In genomic region chr4:147275021-147275772, GRCm38 (mm10) we compare ENCODE assay signal across 8 mouse cellular contexts. TPM values are rescaled to one million over a fixed set of nuclear protein-coding genes. Genes with fewer than 3 reads are reported as not detected.
DNase-seq lines count a peak whose midpoint lies in the region; ATAC-seq and TF ChIP-seq lines count a peak whose summit lies in the region.
"Not testable (repeated sequence)": the region's sequence is repeated elsewhere in the genome, so short reads cannot be mapped to it uniquely, and the experiment has no call there.

No protein-coding gene starts in this region.

- peak; percentile 22; the same call in 1 of the 2 replicates for ATAC-seq in G1E (ENCODE audit: extremely low read depth, insufficient number of reproducible peaks, low FRiP score, poor library complexity, severe bottlenecking)
- ATAC-seq in embryonic facial prominence, embryonic 12.5 days (ENCODE audit: insufficient number of reproducible peaks, insufficient read depth, low FRiP score, low TSS enrichment), result 0 out of 2 replicates have a peak, but pooled peaks have one; percentile 69
- ATAC-seq in granulocyte monocyte progenitor cell, adult 5-6 weeks (replicated peaks; ENCODE audit: poor library complexity, severe bottlenecking), result peak; percentile 68
- ATAC-seq in hindbrain, embryonic 14.5 days (ENCODE audit: low FRiP score), result peak; percentile 68; the same call in 1 of the 2 replicates
- ATAC-seq in lung, embryonic 14.5 days (ENCODE audit: insufficient read depth), result not testable (repeated sequence)

- WGBS in embryonic facial prominence, embryonic 12.5 days, result 36% methylated on average over 57 of the region's 58 CpGs
- 42% methylated on average over 53 of the region's 58 CpGs for WGBS in hindbrain, embryonic 14.5 days
- WGBS in lung, embryonic 14.5 days, result 37% methylated on average over 53 of the region's 58 CpGs

- not testable (repeated sequence) for H3K27ac ChIP-seq in embryonic facial prominence, embryonic 12.5 days; hindbrain, embryonic 14.5 days; lung, embryonic 14.5 days (ENCODE audit: low read depth)

- not testable (repeated sequence) for H3K36me3 ChIP-seq in G1E (replicated peaks); embryonic facial prominence, embryonic 12.5 days; hindbrain, embryonic 14.5 days (replicated peaks; ENCODE audit: control insufficient read depth, insufficient read depth); lung, embryonic 14.5 days (ENCODE audit: insufficient read depth)

- H3K27me3 ChIP-seq in G1E (ENCODE audit: insufficient read depth, low read length); embryonic facial prominence, embryonic 12.5 days; hindbrain, embryonic 14.5 days (ENCODE audit: control insufficient read depth, insufficient read depth, low read length); lung, embryonic 14.5 days (ENCODE audit: insufficient read depth, low read length): not testable (repeated sequence)

- peak; percentile 1 for DNase-seq in G1E (ENCODE audit: low spot score)
- peak; percentile 23 for DNase-seq in hindbrain, embryonic 14.5 days (ENCODE audit: low spot score)
- DNase-seq in left cerebral cortex, postnatal 4 days, result peak; percentile 3
- DNase-seq in lung, embryonic 14.5 days, result peak; percentile 8
- DNase-seq in neural tube, embryonic 10.5 days (ENCODE audit: extremely low spot score, low spot score), result peak; percentile 28
- DNase-seq in testis, postnatal 14 days (ENCODE audit: low spot score), result peak; percentile 80

- H3K9ac ChIP-seq in embryonic facial prominence, embryonic 12.5 days; hindbrain, embryonic 14.5 days; lung, embryonic 14.5 days: not testable (repeated sequence)

- H3K4me2 ChIP-seq in embryonic facial prominence, embryonic 12.5 days (replicated peaks), result peak overlapping the region; percentile 37
- peak overlapping the region; percentile 22; the same call in 1 of the 2 replicates for H3K4me2 ChIP-seq in hindbrain, embryonic 14.5 days (replicated peaks)
- H3K4me2 ChIP-seq in lung, embryonic 14.5 days, result 0 out of 2 replicates have a peak overlapping the region, but pooled peaks have one; percentile 27

- H3K9me3 ChIP-seq in G1E (replicated peaks), result peaks cover 14% of the 10 kb centered on the region
- H3K9me3 ChIP-seq in embryonic facial prominence, embryonic 12.5 days, result peaks cover 28% of the 10 kb centered on the region
- peaks cover 23% of the 10 kb centered on the region for H3K9me3 ChIP-seq in hindbrain, embryonic 14.5 days (ENCODE audit: control insufficient read depth, low read length)
- peaks cover 14% of the 10 kb centered on the region for H3K9me3 ChIP-seq in lung, embryonic 14.5 days (ENCODE audit: low read depth, low read length)

- not testable (repeated sequence) for H3K4me3 ChIP-seq in G1E (ENCODE audit: low read depth, low read length); lung, embryonic 14.5 days (ENCODE audit: low read depth, low read length)
- H3K4me3 ChIP-seq in embryonic facial prominence, embryonic 12.5 days, result peak overlapping the region; percentile 20; the same call in 1 of the 2 replicates
- H3K4me3 ChIP-seq in hindbrain, embryonic 14.5 days (replicated peaks; ENCODE audit: low read length), result peak overlapping the region; percentile 18; the same call in 1 of the 2 replicates

- intact Hi-C loops in left cerebral cortex, postnatal 4 days (cut with DNase I), result not testable (repeated sequence)

- not testable (repeated sequence) for H3K4me1 ChIP-seq in G1E (ENCODE audit: insufficient read depth, low read depth, low read length); embryonic facial prominence, embryonic 12.5 days; hindbrain, embryonic 14.5 days (replicated peaks; ENCODE audit: control insufficient read depth, insufficient read depth, low read length); lung, embryonic 14.5 days (ENCODE audit: insufficient read depth)

- TF ChIP-seq CTCF in G1E (IDR thresholded peaks at IDR 0.05; ENCODE audit: low read depth, low read length); lung, embryonic 14.5 days (IDR thresholded peaks at IDR 0.05; ENCODE audit: low read depth): not testable (repeated sequence)

RNA-seq across cellular contexts. Expression of gene Zfp988, which starts 30.3 kb away (rescaled TPM):
- total RNA-seq in G1E (2014; fragmentation: Nextera tagmentation) (2.0 and 3.6 TPM in 2 replicates), G1E (2017) (0.16 and 0.41 TPM in 2 replicates)
- polyA plus RNA-seq in G1E (2012), result 0.03 TPM in 1 of 2 replicates, not detected in the other
- polyA plus RNA-seq in embryonic facial prominence, embryonic 12.5 days (2016; fragmentation: Nextera tagmentation; extraction: Ambion mirVana), result 0.13 TPM in 1 of 2 replicates, not detected in the other
- total RNA-seq in granulocyte monocyte progenitor cell, adult 5-6 weeks (2014; fragmentation: Nextera tagmentation), result 0.51 TPM in 1 of 2 replicates, not detected in the other
- 0.22 TPM in 1 of 2 replicates, not detected in the other for total RNA-seq in granulocyte monocyte progenitor cell, adult 5-6 weeks (2017)
- polyA plus RNA-seq in hindbrain, embryonic 14.5 days (2014; fragmentation: Nextera tagmentation; extraction: Ambion mirVana), result 0.19 and 0.39 TPM in 2 replicates
- total RNA-seq in left cerebral cortex, postnatal 4 days (2021), result under 1 TPM in 1 of 2 experiments, not detected in 1; 0.14 TPM
- polyA plus RNA-seq in lung, embryonic 14.5 days (2014; fragmentation: Nextera tagmentation; extraction: Ambion mirVana), result 0.32 TPM in 1 of 2 replicates, not detected in the other

Comparison
In these comparisons a context has a peak if more than half of its experiments do, and no peak if none do; other contexts are left out.
1. DNase-seq: peak in every context shown above with its lines; median percentile 80 in testis, postnatal 14 days; 28 in neural tube, embryonic 10.5 days; 23 in hindbrain, embryonic 14.5 days; 8 in lung, embryonic 14.5 days; 3 in left cerebral cortex, postnatal 4 days; 1 in G1E.